Mouse (Mus musculus) CH12.LX (cell line): ENCODE measurements around the gene Vti1a. TPM values are rescaled to one million over a fixed set of nuclear protein-coding genes. Genes with fewer than 3 reads are reported as not detected.

Source experiments
- DNase-seq: peaks from one replicate; pipeline ENCODE4 v3.0.0-alpha.2; 2013; ENCODE audit errors: extremely low read depth
- H3K27ac ChIP-seq: 2 replicates; pipeline ENCODE4 v1.5.1; 2012; ENCODE audit warnings: low read depth, mild to moderate bottlenecking, control low read depth, moderate library complexity; ENCODE audit not compliant: insufficient read depth
- H3K27me3 ChIP-seq: replicated peaks from 2 replicates; pipeline ENCODE3; 2012; ENCODE audit warnings: inconsistent platforms
- H3K36me3 ChIP-seq, 2 experiments: replicated peaks in 1 of 2; 2 replicates each; pipeline versions ENCODE3 to v1.6.1; 2012; ENCODE audit warnings: inconsistent platforms in 1 of 2, low read length in 1 of 2, mild to moderate bottlenecking in 1 of 2, mixed read lengths in 1 of 2, moderate library complexity in 1 of 2; ENCODE audit not compliant: control insufficient read depth in 1 of 2, insufficient read depth in 1 of 2
- H3K4me1 ChIP-seq, 2 experiments: 2 replicates each; pipeline ENCODE4 v1.6.1; 2012; ENCODE audit warnings: inconsistent platforms in 1 of 2, moderate library complexity in 1 of 2; ENCODE audit not compliant: insufficient read depth in 2 of 2, control insufficient read depth in 1 of 2
- H3K4me2 ChIP-seq: 2 replicates; pipeline ENCODE4 v1.6.1; 2012; ENCODE audit warnings: low read depth, mild to moderate bottlenecking, control low read depth; ENCODE audit not compliant: poor library complexity, insufficient read depth, severe bottlenecking
- H3K4me3 ChIP-seq, 3 experiments: fragments of 150-350 bp in 1 of 3; sonication (generic) in 1 of 3; replicated peaks in 1 of 3; 2 replicates each; pipeline versions ENCODE3 to v1.5.1; 2011 to 2012; ENCODE audit warnings: low read depth in 2 of 3, low read length in 2 of 3, mild to moderate bottlenecking in 2 of 3, moderate library complexity in 2 of 3, control low read depth in 1 of 3, improper control_type of control experiment in 1 of 3, inconsistent platforms in 1 of 3, mixed read lengths in 1 of 3; ENCODE audit not compliant: poor library complexity in 1 of 3
- H3K79me2 ChIP-seq: replicated peaks from 2 replicates; pipeline ENCODE4 v1.6.1; 2012; ENCODE audit warnings: mild to moderate bottlenecking, moderate library complexity; ENCODE audit not compliant: control insufficient read depth, poor library complexity, insufficient read depth, severe bottlenecking; ENCODE audit errors: extremely low read depth
- H3K9ac ChIP-seq: 2 replicates; pipeline ENCODE4 v1.6.1; 2012; ENCODE audit warnings: low read depth, mild to moderate bottlenecking, control low read depth, moderate library complexity; ENCODE audit not compliant: insufficient read depth
- H3K9me3 ChIP-seq: replicated peaks from 2 replicates; pipeline ENCODE3; 2012; ENCODE audit warnings: low read length, inconsistent platforms, mixed read lengths
- BHLHE40 ChIP-seq: IDR thresholded peaks from 2 replicates; pipeline ENCODE4 v1.6.1; 2011; ENCODE audit warnings: mild to moderate bottlenecking, low read depth, low read length, improper control_type of control experiment
- CHD2 ChIP-seq: IDR thresholded peaks from 2 replicates; pipeline ENCODE4 v1.6.1; 2011; ENCODE audit warnings: low read length, improper control_type of control experiment
- E2F4 ChIP-seq: IDR thresholded peaks from 2 replicates; pipeline ENCODE4 v1.6.1; 2011; ENCODE audit warnings: low read depth, low read length, improper control_type of control experiment; ENCODE audit not compliant: insufficient replicate concordance
- EP300 ChIP-seq: IDR thresholded peaks from 2 replicates; pipeline ENCODE4 v1.6.1; 2011; ENCODE audit warnings: low read length, improper control_type of control experiment
- GABPA ChIP-seq: IDR thresholded peaks from 2 replicates; pipeline ENCODE4 v1.6.1; 2012; ENCODE audit warnings: low read depth, low read length, improper control_type of control experiment, inconsistent platforms; ENCODE audit not compliant: insufficient replicate concordance
- HCFC1 ChIP-seq: IDR thresholded peaks from 2 replicates; pipeline ENCODE4 v1.6.1; 2012; ENCODE audit warnings: low read depth, mild to moderate bottlenecking, inconsistent platforms, low read length, improper control_type of control experiment
- IRF4 ChIP-seq: IDR thresholded peaks from 2 replicates; pipeline ENCODE4 v1.6.1; 2014; ENCODE audit warnings: low read depth, mild to moderate bottlenecking, inconsistent platforms, low read length, improper control_type of control experiment
- JUN ChIP-seq: IDR thresholded peaks from 2 replicates; pipeline ENCODE4 v1.6.1; 2011; ENCODE audit warnings: low read depth, mild to moderate bottlenecking, low read length, improper control_type of control experiment, moderate library complexity; ENCODE audit not compliant: insufficient read depth
- KAT2A ChIP-seq: IDR thresholded peaks from 2 replicates; pipeline ENCODE4 v1.6.1; 2012; ENCODE audit warnings: low read length, improper control_type of control experiment, inconsistent platforms; ENCODE audit not compliant: insufficient replicate concordance
- MAFK ChIP-seq: IDR thresholded peaks from 2 replicates; pipeline ENCODE4 v1.6.1; 2011; ENCODE audit warnings: low read length, improper control_type of control experiment; ENCODE audit not compliant: insufficient replicate concordance
- MAX ChIP-seq: IDR thresholded peaks from 2 replicates; pipeline ENCODE4 v1.6.1; 2011; ENCODE audit warnings: low read length, improper control_type of control experiment
- MYC ChIP-seq: IDR thresholded peaks from 2 replicates; pipeline ENCODE4 v1.6.1; 2011; ENCODE audit warnings: low read depth, mild to moderate bottlenecking, improper control_type of control experiment, low read length
- NELFE ChIP-seq: IDR thresholded peaks from 2 replicates; pipeline ENCODE4 v1.6.1; 2011; ENCODE audit warnings: low read depth, low read length, improper control_type of control experiment
- NRF1 ChIP-seq: IDR thresholded peaks from 2 replicates; pipeline ENCODE4 v1.6.1; 2014; ENCODE audit warnings: low read depth, mild to moderate bottlenecking, inconsistent platforms, low read length, improper control_type of control experiment, moderate library complexity
- POLR2AphosphoS2 ChIP-seq: IDR thresholded peaks from 2 replicates; pipeline ENCODE4 v1.6.1; 2011; ENCODE audit warnings: low read depth, low read length, improper control_type of control experiment
- RCOR1 ChIP-seq: conservative IDR thresholded peaks from 2 replicates; pipeline ENCODE4 v1.6.1; 2012; ENCODE audit warnings: low read depth, mild to moderate bottlenecking, inconsistent platforms, low read length, improper control_type of control experiment
- SIN3A ChIP-seq: IDR thresholded peaks from 2 replicates; pipeline ENCODE4 v1.6.1; 2012; ENCODE audit warnings: low read length, improper control_type of control experiment, inconsistent platforms
- TBP ChIP-seq: conservative IDR thresholded peaks from 2 replicates; pipeline ENCODE4 v1.6.1; 2011; ENCODE audit warnings: low read depth, low read length, improper control_type of control experiment
- TCF12 ChIP-seq: IDR thresholded peaks from 2 replicates; pipeline ENCODE4 v1.6.1; 2014; ENCODE audit warnings: low read depth, mild to moderate bottlenecking, inconsistent platforms, low read length, improper control_type of control experiment
- UBTF ChIP-seq: IDR thresholded peaks from 2 replicates; pipeline ENCODE4 v1.6.1; 2012; ENCODE audit warnings: low read depth, mild to moderate bottlenecking, inconsistent platforms, low read length, improper control_type of control experiment, moderate library complexity
- USF1 ChIP-seq: IDR thresholded peaks from 2 replicates; pipeline ENCODE4 v1.6.1; 2014; ENCODE audit warnings: low read depth, mild to moderate bottlenecking, inconsistent platforms, low read length, improper control_type of control experiment
- ZC3H11A ChIP-seq: IDR thresholded peaks from 2 replicates; pipeline ENCODE4 v1.6.1; 2012; ENCODE audit warnings: low read depth, mild to moderate bottlenecking, inconsistent platforms, low read length, improper control_type of control experiment
- ZMIZ1 ChIP-seq: IDR thresholded peaks from 2 replicates; pipeline ENCODE4 v1.6.1; 2012; ENCODE audit warnings: low read depth, mild to moderate bottlenecking, inconsistent platforms, low read length, improper control_type of control experiment
- dilution Hi-C: fragments of 300-500 bp; cut with MboI; formaldehyde crosslinking; loops from 2 replicates; pipeline ENCODE4 v1.14.3; 2020; ENCODE audit warnings: low sequenced_read_pairs; ENCODE audit not compliant: extremely low pct_unique_long_range_greater_than_20kb, extremely low pct_ligation_motif_present
- in situ Hi-C: fragments of 300-500 bp; cut with MboI; formaldehyde crosslinking; loops from 3 replicates; pipeline ENCODE4 v1.14.3; 2019; ENCODE audit warnings: low sequenced_read_pairs, low pct_ligation_motif_present, low pct_unique_long_range_greater_than_20kb, mixed read lengths
- polyA plus RNA-seq: library from polyadenylated mRNA; unstranded; fragments of >175 nt; gene quantifications from 2 replicates; pipeline ENCODE4 v1.2.1, GENCODE M21; 2012; ENCODE audit warnings: low read depth; ENCODE audit not compliant: insufficient read length
- total RNA-seq, 2 experiments: library from RNA; depleted of rRNA; stranded (reverse); fragments of 300-350 nt in 1 of 2; fragments of >200 nt in 1 of 2; gene quantifications; 2 replicates each; pipeline ENCODE4 v1.2.3; 2012 to 2014

Vti1a gene
- total and polyA plus RNA-seq, 3 experiments = 22.3 to 27.6 (median 23.5) TPM

GRCm38 (mm10) chr19:55559331-55559730 is 243.2 kb downstream of the Vti1a start:
- TF ChIP-seq IRF4 = no peak
- no peak for TF ChIP-seq GABPA
- TF ChIP-seq NELFE = no peak
- no peak for TF ChIP-seq SIN3A
- no peak for TF ChIP-seq CHD2
- TF ChIP-seq POLR2AphosphoS2 = no peak
- no peak for TF ChIP-seq E2F4

GRCm38 (mm10) chr19:55560088-55560682 is 244.1 kb downstream of the Vti1a start:
- Histone ChIP-seq H3K36me3 (peaks cover 0 to 26% of the 10 kb centered on the region in 2 experiments), H3K79me2 (no peaks in the 10 kb centered on the region), H3K9ac (no peak overlapping the region), H3K4me2 (no peak overlapping the region), H3K27me3 (no peaks in the 10 kb centered on the region), H3K4me3 (no peak overlapping the region), H3K4me1 (peaks cover 6 to 18% of the 10 kb centered on the region in 2 experiments), H3K9me3 (no peaks in the 10 kb centered on the region), H3K27ac (no peak overlapping the region)
- dilution Hi-C loops (no loop called here), in situ Hi-C loops (no loop called here)
- TF ChIP-seq ZMIZ1 = no peak
- no peak for TF ChIP-seq USF1
- TF ChIP-seq MYC = no peak
- TF ChIP-seq JUN = no peak
- no peak for TF ChIP-seq POLR2AphosphoS2
- no peak for TF ChIP-seq RCOR1
- TF ChIP-seq SIN3A = no peak
- no peak for TF ChIP-seq TCF12
- TF ChIP-seq TBP = no peak
- TF ChIP-seq HCFC1 = no peak
- no peak for TF ChIP-seq ZC3H11A
- TF ChIP-seq NRF1 = no peak
- TF ChIP-seq IRF4 = no peak
- TF ChIP-seq MAFK = no peak
- no peak for TF ChIP-seq MAX
- TF ChIP-seq EP300 = no peak
- TF ChIP-seq UBTF = no peak
- TF ChIP-seq GABPA = no peak
- no peak for TF ChIP-seq KAT2A
- no peak for TF ChIP-seq BHLHE40
- no peak for DNase-seq

More at GRCm38 (mm10) chr19:55559331-55559730, 243.2 kb downstream of the Vti1a start:
- dilution Hi-C loops = no loop called here
- Histone ChIP-seq H3K4me3 (no peak overlapping the region), H3K79me2 (no peaks in the 10 kb centered on the region), H3K9ac (no peak overlapping the region), H3K4me1 (peaks cover 7 to 27% of the 10 kb centered on the region in 2 experiments), H3K4me2 (no peak overlapping the region), H3K36me3 (peaks cover 0 to 22% of the 10 kb centered on the region in 2 experiments), H3K27ac (no peak overlapping the region), H3K9me3 (no peaks in the 10 kb centered on the region), H3K27me3 (no peaks in the 10 kb centered on the region)
- in situ Hi-C loops = no loop called here
- DNase-seq = no peak
